Mouse (Mus musculus) liver, embryonic 12.5 days (tissue): ENCODE results near the gene Kdm4a. TPM values are rescaled to one million over a fixed set of nuclear protein-coding genes. Genes with fewer than 3 reads are reported as not detected.

ENCODE experiments used
- ATAC-seq: fragments of 200-750 bp; cut with Nextera tagmentation; 2 replicates; pipeline ENCODE4 v1.8.0; 2017; ENCODE audit warnings: moderate number of reproducible peaks, mild to moderate bottlenecking, moderate library complexity
- H3K27ac ChIP-seq: fragments of 300-500 bp; sonication (generic); 2 replicates; pipeline ENCODE4 v1.5.1; 2016; ENCODE audit warnings: mild to moderate bottlenecking
- H3K27me3 ChIP-seq: fragments of 300-500 bp; sonication (generic); replicated peaks from 2 replicates; pipeline ENCODE4 v1.6.1; 2016; ENCODE audit warnings: mild to moderate bottlenecking, moderate library complexity
- H3K36me3 ChIP-seq: fragments of 300-500 bp; sonication (generic); 2 replicates; pipeline ENCODE4 v1.6.1; 2016; ENCODE audit warnings: mild to moderate bottlenecking, moderate library complexity
- H3K4me1 ChIP-seq: fragments of 300-500 bp; sonication (generic); 2 replicates; pipeline ENCODE4 v1.6.1; 2016
- H3K4me2 ChIP-seq: fragments of 300-500 bp; sonication (generic); 2 replicates; pipeline ENCODE4 v1.6.1; 2016; ENCODE audit warnings: mild to moderate bottlenecking, moderate library complexity
- H3K4me3 ChIP-seq: fragments of 300-500 bp; sonication (generic); 2 replicates; pipeline ENCODE4 v1.5.1; 2016; ENCODE audit warnings: mild to moderate bottlenecking, moderate library complexity
- H3K9ac ChIP-seq: fragments of 300-500 bp; sonication (generic); 2 replicates; pipeline ENCODE4 v1.6.1; 2016; ENCODE audit warnings: mild to moderate bottlenecking, moderate library complexity
- H3K9me3 ChIP-seq: fragments of 300-500 bp; sonication (generic); replicated peaks from 2 replicates; pipeline ENCODE4 v1.6.1; 2016; ENCODE audit warnings: mild to moderate bottlenecking, moderate library complexity
- WGBS: fragments of 180-500 bp; shearing (Covaris S2); methylation state at CpG from one replicate; pipeline ENCODE4 v1.1.7; 2016; ENCODE audit not compliant: insufficient replicate concordance; 5-methylcytosine and 5-hydroxymethylcytosine counted together
- polyA plus RNA-seq: library from polyadenylated mRNA; unstranded; fragments of >200 nt; fragmentation: Nextera tagmentation; extraction: Ambion mirVana; gene quantifications from 2 replicates; pipeline ENCODE4 v1.2.1, GENCODE M21; 2016

Gene Kdm4a
- polyA plus RNA-seq, 1 experiment from 2014 or later = 11.2 TPM

GRCm38 (mm10) chr4:118150804-118151203 is 29.0 kb downstream of the Kdm4a start:
- Histone ChIP-seq H3K9me3 (no peaks in the 10 kb centered on the region), H3K27ac (no peak overlapping the region), H3K27me3 (no peaks in the 10 kb centered on the region), H3K36me3 (peaks cover 99% of the 10 kb centered on the region), H3K4me2 (no peak overlapping the region), H3K4me1 (peaks cover 27% of the 10 kb centered on the region), H3K4me3 (no peak overlapping the region), H3K9ac (no peak overlapping the region)
- whole genome bisulfite sequencing = 92% methylated on average over 7 of the region's 7 CpGs
- ATAC-seq = no peak

GRCm38 (mm10) chr4:118149956-118150680 is 29.7 kb downstream of the Kdm4a start:
- H3K27ac ChIP-seq = no peak overlapping the region
- no peak overlapping the region for H3K9ac ChIP-seq
- H3K9me3 ChIP-seq = no peaks in the 10 kb centered on the region
- H3K27me3 ChIP-seq = no peaks in the 10 kb centered on the region
- H3K4me2 ChIP-seq = no peak overlapping the region
- H3K4me1 ChIP-seq = peaks cover 21% of the 10 kb centered on the region
- 83% methylated on average over 14 of the region's 14 CpGs for WGBS
- no peak for ATAC-seq
- peaks cover 99% of the 10 kb centered on the region for H3K36me3 ChIP-seq
- no peak overlapping the region for H3K4me3 ChIP-seq

- H3K9me3 ChIP-seq = no peaks in the 10 kb centered on the region
- no peak overlapping the region for H3K4me3 ChIP-seq
- H3K4me2 ChIP-seq = no peak overlapping the region
- no peak overlapping the region for H3K27ac ChIP-seq
- no peaks in the 10 kb centered on the region for H3K27me3 ChIP-seq
- peaks cover 99% of the 10 kb centered on the region for H3K36me3 ChIP-seq
- ATAC-seq = no peak
- 86% methylated on average over 10 of the region's 10 CpGs for WGBS
- H3K9ac ChIP-seq = no peak overlapping the region
- peaks cover 15% of the 10 kb centered on the region for H3K4me1 ChIP-seq
Observed at GRCm38 (mm10) chr4:118149055-118149576, 30.7 kb downstream of the Kdm4a start.

GRCm38 (mm10) chr4:118148317-118148687 is 31.5 kb downstream of the Kdm4a start:
- H3K27me3 ChIP-seq = no peaks in the 10 kb centered on the region
- ATAC-seq = peak; percentile 49
- H3K4me2 ChIP-seq = peak overlapping the region; percentile 17; the same call in 1 of the 2 replicates
- H3K36me3 ChIP-seq = peaks cover 99% of the 10 kb centered on the region
- H3K9me3 ChIP-seq = no peaks in the 10 kb centered on the region
- no peak overlapping the region; the same call in 1 of the 2 replicates for H3K9ac ChIP-seq
- no peak overlapping the region for H3K4me3 ChIP-seq
- peaks cover 15% of the 10 kb centered on the region for H3K4me1 ChIP-seq
- WGBS = 39% methylated on average over 10 of the region's 10 CpGs
- peak overlapping the region; percentile 22; the same call in 1 of the 2 replicates for H3K27ac ChIP-seq

GRCm38 (mm10) chr4:118147547-118148316 is 32.1 kb downstream of the Kdm4a start:
- Histone ChIP-seq H3K4me2 (no peak overlapping the region), H3K27me3 (no peaks in the 10 kb centered on the region), H3K27ac (no peak overlapping the region), H3K36me3 (peaks cover 99% of the 10 kb centered on the region), H3K4me3 (no peak overlapping the region), H3K9me3 (no peaks in the 10 kb centered on the region), H3K4me1 (peaks cover 15% of the 10 kb centered on the region), H3K9ac (no peak overlapping the region; the same call in 1 of the 2 replicates)
- 0 out of 2 replicates have a peak, but pooled peaks have one; percentile 5 for ATAC-seq
- 89% methylated on average over 19 of the region's 19 CpGs for WGBS

GRCm38 (mm10) chr4:118147090-118147489 is 32.8 kb downstream of the Kdm4a start:
- peaks cover 99% of the 10 kb centered on the region for H3K36me3 ChIP-seq
- H3K4me2 ChIP-seq = no peak overlapping the region
- ATAC-seq = no peak
- H3K4me1 ChIP-seq = peaks cover 15% of the 10 kb centered on the region
- no peaks in the 10 kb centered on the region for H3K9me3 ChIP-seq
- H3K9ac ChIP-seq = no peak overlapping the region
- H3K27ac ChIP-seq = no peak overlapping the region
- H3K4me3 ChIP-seq = no peak overlapping the region
- H3K27me3 ChIP-seq = no peaks in the 10 kb centered on the region
- 94% methylated on average over 10 of the region's 10 CpGs for WGBS

- WGBS = 69% methylated on average over 9 of the region's 9 CpGs
- no peak overlapping the region for H3K4me2 ChIP-seq
- no peak overlapping the region for H3K4me3 ChIP-seq
- H3K9me3 ChIP-seq = no peaks in the 10 kb centered on the region
- ATAC-seq = no peak
- peaks cover 98% of the 10 kb centered on the region for H3K36me3 ChIP-seq
- peaks cover 15% of the 10 kb centered on the region for H3K4me1 ChIP-seq
- no peaks in the 10 kb centered on the region for H3K27me3 ChIP-seq
- H3K9ac ChIP-seq = no peak overlapping the region
- H3K27ac ChIP-seq = no peak overlapping the region
Observed at GRCm38 (mm10) chr4:118144324-118144723, 35.5 kb downstream of the Kdm4a start.

- Histone ChIP-seq H3K9ac (no peak overlapping the region), H3K9me3 (no peaks in the 10 kb centered on the region), H3K27me3 (no peaks in the 10 kb centered on the region), H3K36me3 (peaks cover 98% of the 10 kb centered on the region), H3K4me3 (no peak overlapping the region), H3K27ac (no peak overlapping the region), H3K4me1 (peaks cover 9% of the 10 kb centered on the region), H3K4me2 (no peak overlapping the region)
- 89% methylated on average over 7 of the region's 7 CpGs for WGBS
- ATAC-seq = no peak
Observed at GRCm38 (mm10) chr4:118143679-118144078, 36.2 kb downstream of the Kdm4a start.

GRCm38 (mm10) chr4:118141511-118141910 is 38.3 kb downstream of the Kdm4a start:
- 85% methylated on average over 5 of the region's 5 CpGs for WGBS
- H3K36me3 ChIP-seq = peaks cover 98% of the 10 kb centered on the region
- no peaks in the 10 kb centered on the region for H3K9me3 ChIP-seq
- H3K9ac ChIP-seq = no peak overlapping the region
- no peak for ATAC-seq
- H3K27me3 ChIP-seq = no peaks in the 10 kb centered on the region
- no peak overlapping the region for H3K27ac ChIP-seq
- H3K4me1 ChIP-seq = no peaks in the 10 kb centered on the region
- H3K4me2 ChIP-seq = no peak overlapping the region
- no peak overlapping the region for H3K4me3 ChIP-seq

- H3K36me3 ChIP-seq = peaks cover 78% of the 10 kb centered on the region
- 84% methylated on average over 5 of the region's 5 CpGs for WGBS
Observed at GRCm38 (mm10) chr4:118138891-118139290, 41.0 kb downstream of the Kdm4a start.

GRCm38 (mm10) chr4:118137857-118138256 is 42.0 kb downstream of the Kdm4a start:
- Histone ChIP-seq H3K9ac (no peak overlapping the region), H3K9me3 (no peaks in the 10 kb centered on the region), H3K27ac (no peak overlapping the region), H3K36me3 (peaks cover 67% of the 10 kb centered on the region), H3K4me3 (no peak overlapping the region), H3K4me2 (no peak overlapping the region), H3K4me1 (peaks cover 24% of the 10 kb centered on the region), H3K27me3 (no peaks in the 10 kb centered on the region)
- no peak for ATAC-seq
- 86% methylated on average over 16 of the region's 16 CpGs for WGBS

More at GRCm38 (mm10) chr4:118138891-118139290, 41.0 kb downstream of the Kdm4a start:
- H3K4me3 ChIP-seq = no peak overlapping the region
- H3K27me3 ChIP-seq = no peaks in the 10 kb centered on the region
- no peak for ATAC-seq
- H3K9me3 ChIP-seq = no peaks in the 10 kb centered on the region
- peaks cover 14% of the 10 kb centered on the region for H3K4me1 ChIP-seq
- no peak overlapping the region for H3K4me2 ChIP-seq
- H3K9ac ChIP-seq = no peak overlapping the region
- no peak overlapping the region for H3K27ac ChIP-seq

GRCm38 (mm10) chr4:118137311-118137710 is 42.5 kb downstream of the Kdm4a start:
- H3K9ac ChIP-seq = no peak overlapping the region
- H3K4me3 ChIP-seq = no peak overlapping the region
- ATAC-seq = no peak
- H3K4me2 ChIP-seq = no peak overlapping the region
- peaks cover 29% of the 10 kb centered on the region for H3K4me1 ChIP-seq
- H3K27ac ChIP-seq = no peak overlapping the region
- H3K36me3 ChIP-seq = peaks cover 62% of the 10 kb centered on the region
- H3K9me3 ChIP-seq = no peaks in the 10 kb centered on the region
- H3K27me3 ChIP-seq = no peaks in the 10 kb centered on the region
- WGBS = 89% methylated on average over 10 of the region's 10 CpGs
